Mouse (Mus musculus) bone marrow, adult 2 months (tissue): ENCODE measurements around the gene Gm9040.
A peak's percentile ranks its signal among the peaks of the same experiment; 100 is the strongest.

Source experiments
- CTCF ChIP-seq: fragments of 200-500 bp; IDR thresholded peaks from 2 replicates; pipeline ENCODE4 v1.5.1; 2011; ENCODE audit warnings: low read length, control low read depth; ENCODE audit not compliant: control insufficient read depth, insufficient read depth
- POLR2A ChIP-seq: fragments of 200-500 bp; IDR thresholded peaks from 2 replicates; pipeline ENCODE4 v1.6.1; 2011; ENCODE audit warnings: low read depth, mild to moderate bottlenecking, control low read depth, low read length, borderline replicate concordance; ENCODE audit not compliant: control insufficient read depth

DNA sequence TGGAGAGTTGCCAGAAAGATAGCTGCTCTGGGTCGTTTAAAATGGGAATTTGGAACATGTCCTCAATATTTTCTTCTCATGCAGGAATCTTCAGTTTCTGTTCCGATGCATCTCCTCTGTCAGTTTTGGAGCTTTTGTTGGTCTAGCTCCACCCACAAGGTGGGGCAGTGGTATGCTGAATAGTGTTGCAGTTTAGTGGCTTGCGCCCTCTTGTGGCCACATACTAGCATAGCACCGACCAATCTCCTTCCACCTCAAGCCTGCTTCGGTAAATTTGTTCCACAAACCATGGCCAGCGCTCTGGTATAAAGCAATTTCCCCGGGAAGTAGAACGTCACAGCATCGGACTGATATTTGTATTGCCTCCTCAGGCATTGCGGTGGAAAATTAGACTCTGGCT lies 43.7 kb upstream of the Gm9040 start:
- TF ChIP-seq CTCF (peak; percentile 98), POLR2A (no peak)
